23 mouse cellular contexts compared by ENCODE assay signal in the genomic region with DNA sequence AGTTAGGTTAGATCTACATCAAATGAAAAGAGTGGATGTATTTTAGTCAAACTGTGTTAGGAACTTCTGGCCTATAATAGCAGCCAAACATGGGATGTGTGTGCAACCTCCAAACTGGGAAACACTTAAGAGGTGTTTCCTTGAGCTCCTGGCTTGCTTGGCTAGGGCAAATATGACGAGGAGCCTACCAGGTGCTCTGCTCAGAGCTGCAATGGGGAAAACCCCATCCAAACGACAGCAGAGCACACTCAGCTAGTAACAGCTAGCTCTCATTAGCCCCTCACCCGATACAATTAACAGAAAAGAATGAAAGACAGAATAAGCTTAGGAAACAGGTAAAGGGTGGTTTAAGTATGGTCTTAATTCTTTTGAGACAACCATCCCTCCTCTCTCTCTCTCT.
DNase-seq lines count a peak whose midpoint lies in the region; ATAC-seq and TF ChIP-seq lines count a peak whose summit lies in the region.
"Had no signal": no experiment of that assay in that cellular context is flagged by ENCODE, and none has a peak within 500 bp of the region (broad histone marks: within the 10 kb centered on the region; RNA-seq: fewer than 3 reads in every experiment).

No protein-coding gene starts in this region.

- no peak for DNase-seq in gastrocnemius, adult 2 months
- no peak for DNase-seq in gastrocnemius, postnatal 4 days (ENCODE audit: low spot score in 2 of 2)
- no peak for DNase-seq in heart, postnatal 14 days
- no peak for DNase-seq in heart, postnatal 0 days (ENCODE audit: low spot score)
- no peak for DNase-seq in heart, adult 8-10 months (ENCODE audit: low spot score)
- DNase-seq in testis, postnatal 14 days (ENCODE audit: low spot score): no peak
- DNase-seq: adrenal gland, adult 2 months; adrenal gland, postnatal 25 days; B cell, adult 2 months; cerebellum, adult 18-20 months; cerebellum, adult 9-11 months; cerebellum, postnatal 36 days; forebrain, postnatal 0 days; gastrocnemius, postnatal 25 days; kidney, adult 11 months; kidney, adult 9 months had no signal

- ATAC-seq in heart, embryonic 13.5 days (ENCODE audit: extremely low read depth, insufficient number of reproducible peaks, low FRiP score, low TSS enrichment): no peak
- ATAC-seq in heart, postnatal 0 days (ENCODE audit: insufficient read depth, low read depth): peak; percentile 47; the same call in 1 of the 2 replicates
- ATAC-seq: forebrain, postnatal 0 days; hindbrain, embryonic 16.5 days had no signal

- intact Hi-C loops in gastrocnemius, adult 2 months (cut with DNase I): no loop called here
- intact Hi-C loops in heart, postnatal 14 days (cut with DNase I): no loop called here

- H3K27me3 ChIP-seq in heart, embryonic 13.5 days (replicated peaks): no peaks in the 10 kb centered on the region
- no peaks in the 10 kb centered on the region for H3K27me3 ChIP-seq in heart, postnatal 0 days (ENCODE audit: control insufficient read depth, insufficient read depth, low read length)
- no peaks in the 10 kb centered on the region for H3K27me3 ChIP-seq in myocyte (ENCODE audit: control insufficient read depth, insufficient read depth, insufficient read length)
- H3K27me3 ChIP-seq: CH12.LX; embryonic facial prominence, embryonic 13.5 days; forebrain, embryonic 12.5 days; Patski had no signal

- peaks cover 32% of the 10 kb centered on the region for H3K4me1 ChIP-seq in heart, embryonic 13.5 days
- H3K4me1 ChIP-seq in heart, postnatal 0 days (ENCODE audit: control insufficient read depth, insufficient read depth): peaks cover 24% of the 10 kb centered on the region

- no peaks in the 10 kb centered on the region for H3K36me3 ChIP-seq in heart, embryonic 13.5 days
- no peaks in the 10 kb centered on the region for H3K36me3 ChIP-seq in heart, postnatal 0 days (replicated peaks; ENCODE audit: control insufficient read depth, insufficient read depth, low read length)
- no peaks in the 10 kb centered on the region for H3K36me3 ChIP-seq in myocyte (ENCODE audit: control insufficient read depth, insufficient read depth)
- H3K36me3 ChIP-seq: embryonic facial prominence, embryonic 13.5 days; forebrain, embryonic 12.5 days had no signal

- H3ac ChIP-seq in myocyte (ENCODE audit: control insufficient read depth, insufficient read length): no peak overlapping the region

- TF ChIP-seq CTCF in gastrocnemius, adult 2 months (IDR thresholded peaks at IDR 0.05): no peak
- TF ChIP-seq CTCF in heart, postnatal 0 days (IDR thresholded peaks at IDR 0.05; ENCODE audit: low read depth): no peak

- no peak for TF ChIP-seq EP300 in heart, postnatal 0 days (IDR thresholded peaks at IDR 0.05; ENCODE audit: low read depth)

- WGBS in heart, embryonic 13.5 days: 55% methylated on average over 3 of the region's 3 CpGs
- WGBS in heart, postnatal 0 days: 40% methylated on average over 3 of the region's 3 CpGs

- peak overlapping the region; percentile 6; the same call in 1 of the 2 replicates for H3K27ac ChIP-seq in gastrocnemius, adult 2 months
- peak overlapping the region; percentile 44; the same call in 1 of the 2 replicates for H3K27ac ChIP-seq in heart, embryonic 13.5 days (replicated peaks)
- peak overlapping the region; percentile 36; the same call in 1 of the 2 replicates for H3K27ac ChIP-seq in heart, postnatal 0 days (ENCODE audit: low read depth)
- H3K27ac ChIP-seq: embryonic facial prominence, embryonic 13.5 days; forebrain, embryonic 12.5 days had no signal

- H3K4me2 ChIP-seq in heart, embryonic 13.5 days: 0 out of 2 replicates have a peak overlapping the region, but pooled peaks have one; percentile 14
- no peak overlapping the region for H3K4me2 ChIP-seq in heart, postnatal 0 days (ENCODE audit: low read depth, low read length)
- peak overlapping the region; percentile 25 for H3K4me2 ChIP-seq in myocyte (ENCODE audit: low read depth)
- H3K4me2 ChIP-seq: embryonic facial prominence, embryonic 13.5 days; forebrain, embryonic 12.5 days had no signal

- H3K79me2 ChIP-seq in myocyte (ENCODE audit: control insufficient read depth, insufficient read depth): no peaks in the 10 kb centered on the region

- no peak overlapping the region for H3K4me3 ChIP-seq in gastrocnemius, adult 2 months
- no peak overlapping the region for H3K4me3 ChIP-seq in heart, embryonic 13.5 days
- no peak overlapping the region for H3K4me3 ChIP-seq in heart, postnatal 0 days (ENCODE audit: low read depth, low read length)
- H3K4me3 ChIP-seq in myocyte: no peak overlapping the region
- H3K4me3 ChIP-seq: embryonic facial prominence, embryonic 13.5 days; forebrain, embryonic 12.5 days had no signal

- no peak for TF ChIP-seq POLR2A in myocyte (IDR thresholded peaks at IDR 0.05; ENCODE audit: insufficient read length, low read depth)

- no peak overlapping the region for H3K9ac ChIP-seq in heart, embryonic 13.5 days
- no peak overlapping the region for H3K9ac ChIP-seq in heart, postnatal 0 days (replicated peaks; ENCODE audit: low read depth, low read length)
- H3K9ac ChIP-seq: embryonic facial prominence, embryonic 13.5 days; forebrain, embryonic 12.5 days; forebrain, postnatal 0 days had no signal

- no peaks in the 10 kb centered on the region for H3K9me3 ChIP-seq in heart, embryonic 13.5 days
- no peaks in the 10 kb centered on the region for H3K9me3 ChIP-seq in heart, postnatal 0 days (replicated peaks; ENCODE audit: control insufficient read depth, low read length)
- H3K9me3 ChIP-seq: embryonic facial prominence, embryonic 13.5 days; forebrain, embryonic 12.5 days had no signal

TF ChIP-seq in myocyte, 11 proteins besides CTCF, POLR2A, EP300 and RAD21:
- TF ChIP-seq MAX (IDR thresholded peaks at IDR 0.05; ENCODE audit: low read depth): no peak
- TF ChIP-seq MYOD1 (IDR thresholded peaks at IDR 0.05; ENCODE audit: control insufficient read depth in 1 of 3, insufficient read length in 2 of 3, low read depth in 2 of 3): no peak
- TF ChIP-seq USF1 (IDR thresholded peaks at IDR 0.05; ENCODE audit: low read depth): no peak
- no peak for TF ChIP-seq E2F4 (IDR thresholded peaks at IDR 0.05; ENCODE audit: insufficient read depth)
- TF ChIP-seq TCF12 (IDR thresholded peaks at IDR 0.05; ENCODE audit: insufficient read depth, poor library complexity, severe bottlenecking): no peak
- TF ChIP-seq POLR2AphosphoS2 (IDR thresholded peaks at IDR 0.05; ENCODE audit: insufficient read length, low read depth): no peak
- no peak for TF ChIP-seq TCF3 (IDR thresholded peaks at IDR 0.05; ENCODE audit: insufficient read length, low read depth)
- TF ChIP-seq CEBPB (IDR thresholded peaks at IDR 0.05; ENCODE audit: insufficient read depth, poor library complexity, severe bottlenecking): no peak
- no peak for TF ChIP-seq MYOG (IDR thresholded peaks at IDR 0.05; ENCODE audit: control insufficient read depth in 1 of 3, insufficient read depth in 1 of 3, insufficient read length in 2 of 3, low read depth in 2 of 3)
- TF ChIP-seq SRF (IDR thresholded peaks at IDR 0.05; ENCODE audit: control insufficient read depth, insufficient read length, low read depth): no peak
- no peak for TF ChIP-seq REST (IDR thresholded peaks at IDR 0.05; ENCODE audit: insufficient read depth, insufficient read length)
TF ChIP-seq in myocyte: peak in this region for 0.
